12 mouse cellular contexts compared by ENCODE assay signal in genomic region chr1:58621996-58622748, GRCm38 (mm10). TPM values are rescaled to one million over a fixed set of nuclear protein-coding genes. Genes with fewer than 3 reads are reported as not detected.
DNase-seq lines count a peak whose midpoint lies in the region; ATAC-seq and TF ChIP-seq lines count a peak whose summit lies in the region.
"Had no signal": no experiment of that assay in that cellular context is flagged by ENCODE, and none has a peak within 500 bp of the region (broad histone marks: within the 10 kb centered on the region; RNA-seq: fewer than 3 reads in every experiment).

No protein-coding gene starts in this region.

- DNase-seq in adrenal gland, postnatal 25 days = peak; percentile 22
- no peak for DNase-seq in adrenal gland, adult 2 months
- peak; percentile 12 to 40 for DNase-seq in kidney, postnatal 25 days
- no peak for DNase-seq in kidney, postnatal 36 days
- DNase-seq in cerebellum, adult 8-10 months = peak; percentile 55
- peak; percentile 23 for DNase-seq in lung, embryonic 14.5 days
- no peak for DNase-seq in kidney, adult 11 months
- DNase-seq: liver, embryonic 13.5 days had no signal

- no peaks in the 10 kb centered on the region for H3K4me1 ChIP-seq in lung, embryonic 14.5 days (ENCODE audit: insufficient read depth)
- no peaks in the 10 kb centered on the region for H3K4me1 ChIP-seq in intestine, postnatal 0 days (replicated peaks; ENCODE audit: control insufficient read depth, insufficient read depth, low read length)
- H3K4me1 ChIP-seq: embryonic facial prominence, embryonic 12.5 days; liver, embryonic 13.5 days had no signal

- no peak for ATAC-seq in lung, embryonic 14.5 days (ENCODE audit: insufficient read depth)
- ATAC-seq in intestine, postnatal 0 days = no peak

- no peaks in the 10 kb centered on the region for H3K27me3 ChIP-seq in lung, embryonic 14.5 days (ENCODE audit: insufficient read depth, low read length)
- H3K27me3 ChIP-seq in intestine, postnatal 0 days (replicated peaks; ENCODE audit: control insufficient read depth, insufficient read depth, low read length) = no peaks in the 10 kb centered on the region
- H3K27me3 ChIP-seq: embryonic facial prominence, embryonic 12.5 days; liver, embryonic 13.5 days had no signal

- H3K9me3 ChIP-seq in lung, embryonic 14.5 days (ENCODE audit: low read depth, low read length) = no peaks in the 10 kb centered on the region
- 0 out of 2 replicates have a peak, but pooled peaks cover 4% of the 10 kb centered on the region for H3K9me3 ChIP-seq in intestine, postnatal 0 days (ENCODE audit: control insufficient read depth)
- H3K9me3 ChIP-seq: embryonic facial prominence, embryonic 12.5 days; liver, embryonic 13.5 days had no signal

- H3K9ac ChIP-seq in lung, embryonic 14.5 days = no peak overlapping the region
- no peak overlapping the region for H3K9ac ChIP-seq in intestine, postnatal 0 days (ENCODE audit: low read depth, low read length)
- H3K9ac ChIP-seq: embryonic facial prominence, embryonic 12.5 days; liver, embryonic 13.5 days had no signal

- H3K36me3 ChIP-seq in lung, embryonic 14.5 days (ENCODE audit: insufficient read depth) = no peaks in the 10 kb centered on the region
- H3K36me3 ChIP-seq in intestine, postnatal 0 days (ENCODE audit: control insufficient read depth, insufficient read depth) = no peaks in the 10 kb centered on the region
- H3K36me3 ChIP-seq: embryonic facial prominence, embryonic 12.5 days; liver, embryonic 13.5 days had no signal

- TF ChIP-seq CTCF in lung, embryonic 14.5 days (IDR thresholded peaks at IDR 0.05; ENCODE audit: low read depth) = no peak
- no peak for TF ChIP-seq CTCF in intestine, postnatal 0 days (IDR thresholded peaks at IDR 0.05; ENCODE audit: low read depth)

- 51% methylated on average over 7 of the region's 7 CpGs for WGBS in lung, embryonic 14.5 days
- WGBS in intestine, postnatal 0 days = 55% methylated on average over 7 of the region's 7 CpGs

- no peak overlapping the region for H3K4me3 ChIP-seq in lung, embryonic 14.5 days (ENCODE audit: low read depth, low read length)
- H3K4me3 ChIP-seq in intestine, postnatal 0 days (ENCODE audit: low read depth, low read length) = no peak overlapping the region
- H3K4me3 ChIP-seq: embryonic facial prominence, embryonic 12.5 days; liver, embryonic 13.5 days; myocyte had no signal

- no peak overlapping the region for H3K27ac ChIP-seq in lung, embryonic 14.5 days (ENCODE audit: low read depth)
- H3K27ac ChIP-seq in intestine, postnatal 0 days (ENCODE audit: low read depth, low read length) = no peak overlapping the region
- H3K27ac ChIP-seq: embryonic facial prominence, embryonic 12.5 days; liver, embryonic 13.5 days; stomach, postnatal 0 days had no signal

- H3K4me2 ChIP-seq in lung, embryonic 14.5 days = no peak overlapping the region
- no peak overlapping the region for H3K4me2 ChIP-seq in intestine, postnatal 0 days (replicated peaks; ENCODE audit: low read depth)
- H3K4me2 ChIP-seq: embryonic facial prominence, embryonic 12.5 days; liver, embryonic 13.5 days had no signal

RNA-seq across cellular contexts. Expression of gene Ndufb3, which starts 36.0 kb away (rescaled TPM):
- 123 and 131 TPM in 2 replicates for total RNA-seq in adrenal gland, postnatal 25 days (2021)
- 100 to 1,000 TPM in 1 of 2 experiments, 10 to 100 TPM in 1; 97.8 to 181 TPM for total RNA-seq in adrenal gland, adult 2 months (2021)
- polyA plus RNA-seq in adrenal gland, adult 2 months (2012; rRNA removed) = 8.1 and 12.8 TPM in 2 replicates
- 159 and 176 TPM in 2 replicates for polyA plus RNA-seq in lung, embryonic 14.5 days (2014; fragmentation: Nextera tagmentation; extraction: Ambion mirVana)
- polyA plus RNA-seq in intestine, postnatal 0 days (2015; fragmentation: Nextera tagmentation; extraction: Ambion mirVana) = 285 and 298 TPM in 2 replicates

RNA-seq across cellular contexts. Expression of gene Fam126b, which starts 36.0 kb away (rescaled TPM):
- total RNA-seq in adrenal gland, postnatal 25 days (2021) = 23.8 and 31.4 TPM in 2 replicates
- 10 to 100 TPM; 40.0 to 48.8 TPM for total RNA-seq in adrenal gland, adult 2 months (2021)
- polyA plus RNA-seq in adrenal gland, adult 2 months (2012; rRNA removed) = 0.57 and 0.65 TPM in 2 replicates
- 7.2 and 8.8 TPM in 2 replicates for polyA plus RNA-seq in lung, embryonic 14.5 days (2014; fragmentation: Nextera tagmentation; extraction: Ambion mirVana)
- 6.2 and 8.5 TPM in 2 replicates for polyA plus RNA-seq in intestine, postnatal 0 days (2015; fragmentation: Nextera tagmentation; extraction: Ambion mirVana)

Comparison
In these comparisons a context has a peak if more than half of its experiments do, and no peak if none do; other contexts are left out.
1. DNase-seq: peak in adrenal gland, postnatal 25 days (single experiment), kidney, postnatal 25 days (2 of 2), cerebellum, adult 8-10 months (single experiment) and lung, embryonic 14.5 days (single experiment); none in adrenal gland, adult 2 months (single experiment), kidney, postnatal 36 days (0 of 2) and kidney, adult 11 months (single experiment).
2. RNA of gene Ndufb3, which starts 36.0 kb away (polyA plus RNA-seq): 285 to 298 TPM in intestine, postnatal 0 days and 159 to 176 TPM in lung, embryonic 14.5 days; 8.1 to 12.8 TPM in adrenal gland, adult 2 months; every median in the first group is over 10 times any median in the second.